Mouse (Mus musculus): Measurements from ENCODE around the gene Col15a1.

The Col15a1 gene

DNA sequence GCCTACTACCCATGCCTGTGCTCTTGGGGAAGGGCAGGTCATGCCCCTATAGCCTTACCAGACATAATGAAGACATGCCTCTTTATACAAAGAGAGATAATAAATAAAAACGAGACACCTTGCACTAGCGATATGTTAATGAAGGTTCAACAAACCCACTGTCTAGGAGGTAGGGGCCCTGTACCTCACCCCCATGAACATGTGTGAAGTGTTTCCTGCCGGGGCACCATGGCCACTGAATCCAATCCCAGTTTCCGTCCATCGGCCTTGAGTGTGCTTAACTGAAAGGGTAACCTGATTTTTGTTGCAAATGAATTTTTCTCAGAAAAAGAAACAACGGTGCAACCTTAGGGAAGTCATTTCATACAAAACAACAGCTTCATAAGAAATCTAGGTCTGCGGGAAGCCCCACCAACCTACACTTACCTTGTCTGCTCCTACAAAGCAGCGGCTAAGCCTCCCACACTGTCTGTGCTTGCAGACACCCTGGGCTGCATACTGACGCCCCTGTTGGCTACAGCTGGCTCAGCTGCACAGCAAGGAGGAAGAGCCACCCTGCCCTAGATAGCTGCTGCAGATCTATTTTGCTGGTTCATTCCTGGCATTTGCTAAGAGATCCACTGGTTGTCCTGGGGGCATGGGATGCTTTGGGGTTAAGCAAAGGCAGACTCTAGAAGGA is 64.6 kb downstream of the Col15a1 start:
- no peak for DNase-seq (ENCODE audit: low spot score)

DNA sequence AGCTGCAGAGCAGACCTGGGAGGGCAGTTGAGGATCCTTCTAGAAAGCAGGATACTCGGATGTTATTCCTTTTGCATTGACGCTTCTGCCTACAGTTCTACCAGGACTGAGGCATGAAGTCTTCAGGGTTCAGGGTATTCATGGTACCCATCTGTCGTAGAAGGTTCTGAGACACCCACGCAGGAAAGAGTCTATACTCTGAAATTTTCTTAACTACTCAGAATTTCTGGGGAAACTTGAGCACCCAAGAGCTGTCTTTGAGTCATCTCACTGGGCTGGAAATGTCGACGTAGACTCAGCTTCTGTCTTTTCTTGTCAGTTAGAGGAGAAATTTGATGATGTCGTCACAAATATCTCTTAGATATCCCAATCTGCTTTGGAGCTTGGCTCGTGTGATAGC is 65.8 kb downstream of the Col15a1 start:
- DNase-seq (ENCODE audit: low spot score), result no peak

DNA sequence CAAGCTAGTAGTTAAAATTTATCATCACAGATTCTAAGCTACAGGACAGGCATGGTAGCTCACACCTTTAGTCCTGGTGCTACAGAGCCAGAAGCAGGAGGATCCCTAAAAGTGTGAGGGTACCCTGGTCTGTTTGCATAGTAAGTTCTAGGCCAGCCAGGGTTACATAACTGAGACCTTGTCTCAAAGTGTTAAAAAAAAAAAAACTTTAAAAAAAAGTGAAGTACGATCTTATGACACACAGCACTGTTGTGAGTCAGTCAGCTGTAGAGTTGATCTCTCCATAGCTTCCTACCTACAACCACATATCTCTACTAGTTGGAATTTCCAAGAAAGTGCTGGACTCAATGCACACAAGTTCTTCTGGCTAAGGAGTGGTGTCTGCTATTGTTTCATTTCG is 67.0 kb downstream of the Col15a1 start:
- no peak for DNase-seq (ENCODE audit: low spot score)

DNA sequence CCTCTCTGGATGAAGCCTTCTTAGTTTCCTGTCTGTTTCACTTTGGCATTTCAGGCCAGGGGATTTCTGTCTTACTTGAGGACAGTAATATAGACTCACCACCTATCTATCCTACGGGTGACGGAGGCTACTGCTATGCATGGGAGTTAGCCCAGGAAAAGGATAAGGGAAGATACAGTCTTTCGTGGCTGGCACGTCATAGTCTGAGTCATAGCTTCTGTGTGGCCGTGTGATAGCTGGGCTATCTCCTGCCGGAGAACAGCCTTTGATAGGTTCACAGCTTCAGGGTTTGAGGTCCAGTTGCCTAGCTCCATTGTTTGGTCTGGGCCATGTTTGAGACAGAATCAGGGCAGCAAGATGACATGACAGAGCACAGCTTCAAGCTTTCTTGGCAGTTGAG is 70.4 kb downstream of the Col15a1 start:
- DNase-seq (ENCODE audit: low spot score), result no peak

DNA sequence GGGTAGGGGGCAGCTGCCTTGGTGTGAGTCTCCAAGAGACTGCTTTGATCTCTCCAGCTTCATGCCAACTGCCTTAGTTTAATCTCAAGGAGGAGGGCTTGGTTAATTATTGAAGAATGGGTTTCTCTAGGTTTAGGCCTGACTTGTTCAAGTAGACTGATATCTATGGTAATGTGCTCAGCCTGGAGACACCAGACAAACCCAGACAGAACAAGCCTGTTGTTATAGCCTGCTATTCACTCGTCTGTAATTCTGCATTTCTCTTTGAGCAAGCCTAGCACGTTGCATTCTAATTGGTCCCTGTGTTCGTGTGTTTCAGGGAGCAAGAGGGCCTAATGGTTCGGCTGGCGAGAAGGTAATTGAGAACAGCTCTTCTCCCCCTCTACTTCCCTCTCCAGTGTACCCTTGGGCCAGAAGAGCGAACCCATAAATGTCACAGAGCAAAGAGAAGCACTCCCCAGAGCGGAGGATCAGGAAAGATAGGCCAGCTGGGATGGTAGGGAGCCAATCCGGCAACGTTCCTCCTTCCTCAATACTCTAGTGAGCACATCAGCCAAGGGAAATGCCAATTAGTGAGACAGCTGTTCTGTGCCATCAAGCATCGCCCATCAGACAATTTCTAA is 71.2 kb downstream of the Col15a1 start:
- DNase-seq (ENCODE audit: low spot score), result no peak

DNA sequence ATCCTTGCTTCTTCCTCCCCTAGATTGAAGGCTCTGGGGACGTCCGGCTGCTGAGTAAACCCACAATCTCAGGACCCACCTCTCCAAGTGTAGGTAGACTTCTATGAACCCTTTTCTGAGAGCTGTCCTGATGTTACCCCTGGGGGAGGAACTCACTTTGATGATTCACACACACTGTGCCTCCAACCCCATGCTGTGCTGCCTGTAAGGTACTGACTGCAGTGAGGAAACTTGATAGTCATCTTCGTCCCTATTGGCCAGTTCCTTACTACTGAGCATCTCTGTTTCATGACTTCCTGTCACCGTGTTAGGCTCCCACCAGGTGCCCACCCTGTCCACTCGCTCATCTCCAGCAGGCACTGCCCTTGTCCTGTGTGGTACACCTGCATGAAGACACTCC is 72.2 kb downstream of the Col15a1 start:
- no peak for DNase-seq (ENCODE audit: low spot score)

DNA sequence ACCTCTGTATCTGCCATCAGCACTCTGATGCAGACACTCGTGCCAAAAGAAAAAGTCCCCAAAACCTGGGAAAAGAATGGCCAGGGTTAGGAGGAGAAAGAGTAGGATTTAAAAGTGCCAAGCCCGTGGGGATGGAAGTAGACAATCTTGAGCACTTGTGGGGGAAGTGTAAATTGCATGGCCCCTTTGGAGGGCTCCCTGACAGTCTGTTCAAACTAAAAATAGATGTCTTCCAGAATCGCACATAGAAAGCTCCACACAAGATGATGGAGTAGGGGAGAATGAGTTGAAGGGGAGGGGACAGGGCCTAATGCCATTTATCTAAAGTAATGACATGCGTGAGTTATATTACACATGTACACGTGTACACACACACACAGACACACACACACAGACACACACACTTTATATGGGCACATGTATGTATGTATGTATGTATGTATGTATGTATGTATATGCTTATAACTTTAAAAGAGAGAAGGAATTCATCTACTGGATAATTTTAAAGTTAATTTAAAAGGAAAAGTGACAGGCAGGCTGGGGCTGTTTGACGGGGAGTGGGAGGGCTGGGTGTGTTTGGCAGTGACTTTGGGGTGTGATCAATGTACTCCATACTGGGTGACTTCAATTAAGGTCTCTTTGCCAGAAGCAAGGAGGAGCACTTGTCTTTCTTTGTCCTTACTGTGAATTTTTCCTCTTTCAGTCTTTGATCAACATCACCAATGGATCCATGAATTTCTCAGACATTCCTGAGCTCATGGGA is 74.1 kb downstream of the Col15a1 start:
- no peak for DNase-seq (ENCODE audit: low spot score)

DNA sequence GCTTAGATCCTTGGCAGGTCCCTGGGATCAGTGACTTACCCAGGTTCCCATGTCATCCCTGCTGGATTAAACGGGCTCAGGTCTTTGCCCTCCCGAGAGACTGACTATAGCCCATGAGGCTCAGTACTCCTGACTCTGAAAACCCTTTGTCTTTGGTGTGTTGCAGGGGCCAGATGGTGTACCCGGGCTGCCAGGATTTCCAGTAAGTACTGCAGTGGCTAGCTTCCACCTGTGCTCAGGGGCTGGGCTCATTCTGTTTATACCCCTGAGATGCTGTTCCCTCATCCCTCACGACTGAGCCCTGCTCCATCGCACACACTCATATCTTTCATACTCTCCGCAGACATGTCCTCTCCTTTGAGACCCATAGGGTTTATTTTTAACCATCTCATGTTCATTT is 76.3 kb downstream of the Col15a1 start:
- DNase-seq (ENCODE audit: low spot score), result no peak

DNA sequence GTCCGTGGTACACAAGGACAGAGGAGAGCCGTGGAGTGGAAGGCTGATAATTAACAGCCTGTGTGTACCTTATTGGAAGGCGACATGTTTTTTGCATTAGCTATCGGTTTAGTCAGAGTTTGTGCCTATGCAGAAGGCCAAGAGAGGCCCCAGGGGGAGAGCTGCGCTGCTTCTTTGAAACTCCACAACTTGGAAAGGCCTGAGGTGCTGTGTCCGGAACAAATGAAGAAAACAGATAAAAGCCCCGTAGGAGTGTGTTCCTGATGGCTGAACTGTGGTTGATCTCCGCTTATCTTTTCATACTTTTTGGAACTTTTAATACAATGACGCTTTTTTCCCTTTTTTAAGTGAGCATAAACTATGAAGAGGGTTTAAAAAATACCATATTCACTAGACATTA is 76.9 kb downstream of the Col15a1 start:
- DNase-seq (ENCODE audit: low spot score), result no peak

DNA sequence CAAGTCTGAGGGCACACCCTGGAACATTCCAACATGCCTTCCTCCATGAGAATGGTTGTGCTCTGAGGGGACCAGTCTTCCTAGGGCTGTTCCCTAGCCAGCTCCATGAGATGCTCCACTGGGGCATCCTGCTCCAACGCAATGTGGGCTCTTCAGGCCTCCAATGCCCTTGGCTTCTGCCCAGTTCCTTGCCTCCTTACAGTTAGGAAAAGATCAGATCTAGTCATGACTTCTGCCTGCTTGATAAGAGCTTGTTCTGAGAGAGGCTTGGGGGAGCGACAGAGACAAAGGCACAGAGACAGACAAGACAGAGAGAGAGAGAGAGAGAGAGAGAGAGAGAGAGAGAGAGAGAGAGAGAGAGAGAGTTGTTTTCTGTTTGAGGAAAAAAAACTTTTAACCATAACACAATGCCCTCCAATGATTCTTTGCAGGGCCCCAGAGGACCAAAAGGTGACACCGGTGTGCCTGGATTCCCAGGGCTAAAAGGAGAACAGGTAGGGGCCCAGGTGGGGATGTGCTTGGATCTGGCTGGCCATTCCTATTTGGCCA is 78.7 kb downstream of the Col15a1 start:
- no peak for DNase-seq (ENCODE audit: low spot score)

DNA sequence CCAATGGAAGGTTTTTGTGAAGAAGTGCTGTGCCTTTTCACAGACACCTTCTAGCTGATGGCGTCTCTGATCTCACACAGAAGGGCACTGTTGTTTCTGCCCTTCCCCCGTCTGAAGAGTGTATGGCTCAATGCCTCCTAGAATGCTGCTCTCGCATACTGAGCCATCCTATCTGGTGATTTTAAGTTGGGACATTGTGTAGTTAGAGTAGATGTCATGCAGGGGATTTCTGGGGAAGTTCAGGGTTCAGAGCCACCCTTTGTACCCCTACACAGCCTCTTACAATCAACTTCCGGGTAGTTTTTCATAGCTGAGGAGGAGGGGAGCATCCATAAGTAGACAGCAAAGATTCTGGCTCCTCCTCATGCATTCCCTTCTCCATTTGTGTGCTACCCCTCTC is 79.5 kb downstream of the Col15a1 start:
- no peak for DNase-seq (ENCODE audit: low spot score)

DNA sequence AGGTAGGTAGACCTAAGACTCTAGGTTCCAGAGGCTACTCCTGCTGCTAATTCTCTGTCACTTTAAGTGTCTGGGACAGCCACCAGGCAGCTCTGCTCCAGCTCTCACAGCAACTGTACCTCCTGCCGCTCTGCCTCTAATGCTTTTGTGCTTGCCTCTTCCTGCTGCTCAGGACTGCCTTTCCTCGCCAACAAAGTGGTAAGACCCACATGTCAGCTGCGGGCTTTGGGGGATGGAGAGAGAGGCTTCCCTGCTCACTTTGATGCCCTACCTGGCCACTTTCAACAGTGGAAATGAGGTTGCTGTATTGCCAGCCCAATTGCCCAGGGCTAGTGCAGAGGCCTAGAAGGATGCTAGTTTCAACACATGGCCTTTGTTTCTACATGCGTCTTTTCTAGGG is 80.3 kb downstream of the Col15a1 start:
- no peak for DNase-seq (ENCODE audit: low spot score)

DNA sequence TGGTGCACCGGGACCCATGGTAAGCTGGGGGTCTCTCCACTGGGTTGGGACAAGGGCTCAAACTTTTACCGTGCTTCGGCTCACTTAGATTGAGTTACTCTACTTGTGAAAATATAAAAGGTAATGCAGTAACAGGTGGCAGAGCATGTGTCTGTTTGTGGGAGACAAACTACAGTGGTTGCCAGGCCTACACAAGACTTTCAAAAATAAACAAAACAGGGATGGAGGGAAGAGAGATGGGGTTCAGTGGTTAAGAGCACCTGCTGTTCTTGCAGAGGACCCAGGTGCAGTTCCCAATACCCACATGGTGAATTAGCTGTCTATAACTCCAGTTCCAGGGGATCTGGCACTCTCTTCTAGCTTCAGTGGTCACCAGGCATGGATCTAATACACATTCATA is 81.6 kb downstream of the Col15a1 start:
- DNase-seq (ENCODE audit: low spot score), result no peak

DNA sequence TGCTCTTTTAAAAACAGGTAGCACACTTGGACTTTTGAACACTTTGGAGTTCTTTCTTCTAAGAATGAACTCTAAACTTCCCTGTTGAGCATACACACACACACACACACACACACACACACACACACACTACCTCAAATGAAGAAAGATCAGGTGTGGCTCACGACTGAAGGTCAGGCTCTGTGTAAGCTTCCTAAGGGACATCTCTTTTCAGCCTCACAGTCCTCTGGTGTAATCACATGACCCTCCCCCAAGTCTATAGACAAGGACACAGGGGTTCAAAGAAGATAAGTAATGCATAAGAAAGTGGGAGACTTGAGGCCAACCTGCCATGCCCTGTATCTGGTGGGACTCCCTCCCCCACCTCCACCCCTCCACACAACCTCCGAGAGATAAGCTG is 82.5 kb downstream of the Col15a1 start:
- no peak for DNase-seq (ENCODE audit: low spot score)

DNA sequence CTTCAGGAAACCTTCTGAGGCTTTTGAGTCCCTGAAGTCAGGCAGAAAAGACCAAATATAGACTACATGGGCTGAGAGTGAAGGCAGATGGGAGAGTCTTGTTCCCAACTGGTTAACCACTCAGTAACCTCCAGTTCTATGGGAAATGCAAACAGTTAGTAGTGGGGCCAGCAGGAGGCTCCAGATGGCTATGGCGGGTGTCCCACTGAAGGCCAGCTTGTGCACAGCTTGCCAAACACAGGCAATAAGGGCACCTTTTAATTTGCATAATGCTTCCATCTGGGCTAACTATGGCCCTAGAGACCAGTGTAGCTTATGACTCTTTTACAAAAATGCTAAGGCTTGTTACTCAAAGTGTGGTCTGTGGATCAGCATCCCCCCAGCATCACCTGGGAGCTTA is 83.1 kb downstream of the Col15a1 start:
- no peak for DNase-seq (ENCODE audit: low spot score)

DNA sequence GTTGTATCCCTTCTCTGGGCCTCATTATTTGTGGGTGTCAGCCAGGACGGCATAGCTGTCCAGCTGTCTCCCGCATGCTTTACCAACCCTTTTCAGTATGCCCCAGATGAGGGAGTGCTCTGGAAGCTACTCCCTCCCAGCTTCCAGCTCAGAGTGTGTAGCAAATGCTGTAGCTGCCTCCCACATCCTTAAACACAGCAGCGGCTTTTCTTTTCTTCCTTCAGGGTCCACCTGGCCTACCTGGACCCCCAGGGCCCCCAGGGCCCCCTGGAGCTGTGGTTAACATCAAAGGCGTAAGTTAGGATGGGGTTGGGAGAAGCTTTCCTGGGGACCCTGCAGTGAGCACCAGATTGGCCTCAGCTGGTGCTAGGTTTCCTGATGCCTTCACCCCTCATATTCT is 85.0 kb downstream of the Col15a1 start:
- DNase-seq (ENCODE audit: low spot score), result no peak

DNA sequence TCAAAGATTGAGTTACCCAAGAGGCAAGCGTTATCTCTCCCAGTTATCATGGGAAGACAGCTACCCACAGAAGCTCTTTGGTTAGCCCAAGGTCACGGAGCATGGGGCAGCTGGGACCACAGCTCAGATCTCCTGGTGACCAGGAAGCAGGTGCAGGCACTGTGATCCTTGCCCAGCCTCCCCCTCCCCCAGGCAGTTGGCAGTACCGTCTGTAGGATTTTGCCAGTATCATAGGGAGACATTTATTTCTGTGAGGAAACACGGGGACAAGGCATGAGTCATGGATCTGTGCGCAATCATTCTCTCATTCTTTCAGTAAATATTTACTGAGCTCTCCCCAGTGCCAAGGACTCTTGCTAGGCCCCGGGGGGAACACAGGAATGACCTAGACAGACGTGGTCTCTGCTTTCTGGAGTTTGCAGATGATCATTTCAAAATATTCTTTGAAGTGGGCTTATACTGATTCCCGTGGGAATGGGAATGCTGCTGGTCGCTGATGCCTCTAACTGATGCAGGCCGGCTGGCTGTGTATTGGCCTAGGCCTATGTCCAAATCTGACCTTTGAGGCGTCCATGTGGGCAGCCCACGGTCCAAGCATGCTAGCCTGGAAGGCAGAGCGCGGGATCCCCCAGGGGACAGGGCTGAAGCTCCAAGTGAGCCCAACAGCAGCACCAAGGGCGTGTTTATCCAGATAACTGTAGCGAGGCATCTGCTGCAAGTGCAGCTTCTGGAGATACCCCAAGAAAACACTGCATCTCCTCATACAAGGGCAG is 86.0 kb downstream of the Col15a1 start:
- no peak for DNase-seq (ENCODE audit: low spot score)

DNA sequence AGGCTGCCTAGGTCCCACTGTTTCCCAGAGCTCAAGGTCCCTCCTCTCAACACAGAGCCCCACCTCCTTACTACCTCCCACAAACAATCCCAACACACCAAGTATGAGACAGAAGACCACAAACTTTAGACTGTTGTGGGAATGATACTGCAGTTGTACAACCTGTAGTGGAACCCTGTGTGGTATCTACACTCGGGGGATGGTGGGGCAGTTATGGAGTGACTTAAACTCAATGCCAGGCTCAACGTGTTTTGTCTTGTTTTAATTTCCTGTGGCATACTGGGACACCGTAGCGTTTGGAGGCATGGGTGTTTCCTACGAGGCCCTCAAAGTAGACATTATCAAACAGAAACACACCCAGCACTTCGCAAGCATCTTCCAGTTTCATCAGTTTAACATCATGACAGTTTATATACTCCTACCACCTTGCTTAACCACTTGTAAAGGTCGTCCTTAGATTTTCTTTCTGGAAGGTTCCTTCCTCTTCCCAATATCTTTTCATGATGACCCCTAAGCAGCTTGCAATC is 86.6 kb downstream of the Col15a1 start:
- no peak for DNase-seq (ENCODE audit: low spot score)

DNA sequence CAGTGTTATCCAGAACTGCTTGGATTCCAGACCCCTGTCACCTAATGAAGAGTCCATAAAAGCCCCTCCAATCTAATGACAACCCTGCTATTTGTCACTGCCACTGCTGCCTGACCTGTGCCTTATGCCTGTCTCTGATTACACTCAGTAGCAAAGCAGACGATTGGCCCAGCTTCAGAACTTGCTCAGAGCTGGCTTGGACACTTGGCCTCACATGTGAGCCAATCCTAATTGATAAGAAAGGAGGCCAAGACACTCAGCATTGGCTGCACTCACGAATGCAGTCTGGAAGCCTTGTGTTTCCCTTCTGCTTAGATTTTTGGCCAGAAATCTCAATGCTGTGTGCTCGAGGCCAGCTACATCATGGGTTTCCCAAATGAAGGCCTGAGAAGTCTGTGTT is 87.6 kb downstream of the Col15a1 start:
- DNase-seq (ENCODE audit: low spot score), result no peak

DNA sequence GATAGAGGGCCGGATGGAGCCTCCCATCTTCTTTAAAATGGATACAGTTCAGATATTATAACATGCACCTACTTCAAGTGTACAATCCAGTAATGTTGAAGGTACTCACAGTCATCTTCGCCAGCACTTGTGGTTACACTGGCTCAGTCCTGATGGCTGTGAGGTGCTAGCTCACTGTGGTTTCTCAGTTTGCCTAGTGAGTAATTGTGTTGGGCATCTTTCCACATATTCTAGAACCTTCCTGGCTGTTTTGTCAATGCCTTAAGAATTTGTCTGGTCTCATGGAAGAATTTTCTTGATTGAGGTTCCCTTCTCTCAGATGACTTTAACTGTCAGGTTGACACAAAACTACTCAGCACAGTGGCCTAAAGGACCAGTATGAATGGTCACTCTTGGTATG is 92.7 kb downstream of the Col15a1 start:
- no peak for DNase-seq (ENCODE audit: low spot score)

DNA sequence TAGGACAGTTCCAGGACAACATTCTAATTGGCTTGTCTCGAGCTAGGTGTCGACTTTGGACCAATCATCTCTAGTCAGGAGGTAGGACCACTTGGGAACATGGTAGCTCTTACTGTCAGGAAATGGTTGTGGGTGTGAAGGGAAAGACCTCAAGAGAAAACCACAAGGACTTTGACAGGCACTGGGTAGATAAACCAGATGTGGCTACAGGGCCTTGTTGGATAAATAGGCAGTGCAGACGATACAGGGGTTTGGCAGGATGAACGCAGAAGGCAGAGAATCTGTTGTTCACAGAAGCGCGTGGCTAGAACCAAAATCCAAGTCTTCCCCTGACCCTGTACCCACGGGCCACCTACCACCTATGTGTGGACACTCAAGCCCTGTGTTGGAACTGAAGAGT is 94.6 kb downstream of the Col15a1 start:
- no peak for DNase-seq (ENCODE audit: low spot score)

DNA sequence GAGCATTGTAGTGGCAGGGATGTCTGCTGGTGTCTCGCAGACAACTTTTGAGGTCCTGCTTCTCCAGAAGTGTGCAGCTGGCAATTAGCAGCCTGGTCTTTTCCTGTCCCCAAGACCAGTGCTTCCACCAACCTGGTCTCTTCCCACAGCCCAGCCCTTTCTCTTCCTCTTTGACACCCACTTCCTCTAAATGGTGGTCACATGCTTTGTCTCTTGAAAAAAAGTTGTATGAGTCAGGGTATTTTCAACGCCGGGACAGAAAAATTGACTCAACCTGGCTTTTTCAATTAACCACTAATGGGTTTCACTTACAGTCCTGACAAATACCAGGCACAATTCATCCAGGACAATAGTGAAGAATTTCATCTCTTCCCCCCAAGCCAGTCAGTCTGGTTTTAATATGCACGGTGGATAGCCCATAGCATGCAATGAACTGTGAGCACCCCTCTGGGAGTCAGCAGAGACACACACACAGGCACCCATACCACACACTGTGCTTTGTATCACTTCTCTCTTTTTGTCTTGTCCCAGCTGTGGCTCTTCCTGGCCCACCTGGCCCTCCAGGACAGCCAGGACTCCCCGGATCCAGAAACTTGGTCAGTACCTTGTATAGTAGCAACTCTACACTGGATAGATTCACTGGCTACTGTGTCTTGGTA is 95.5 kb downstream of the Col15a1 start:
- no peak for DNase-seq (ENCODE audit: low spot score)

All from urinary bladder, postnatal 10 days (tissue).